Mouse (Mus musculus) E14TG2a.4 (cell line): ENCODE results near the gene Lsm12.

Experiments used
- H3K27me3 ChIP-seq: 2 replicates; pipeline ENCODE4 v1.6.1; 2014; ENCODE audit warnings: low read length, control low read depth; ENCODE audit not compliant: insufficient read depth
- H3K36me3 ChIP-seq: 2 replicates; pipeline ENCODE4 v1.6.1; 2014; ENCODE audit warnings: low read length, control low read depth; ENCODE audit not compliant: insufficient read depth
- H3K4me1 ChIP-seq: replicated peaks from 2 replicates; pipeline ENCODE4 v1.6.1; 2014; ENCODE audit warnings: low read depth, low read length, control low read depth
- H3K4me3 ChIP-seq: replicated peaks from 2 replicates; pipeline ENCODE4 v1.5.1; 2014; ENCODE audit warnings: mild to moderate bottlenecking, low read length
- H3K9me3 ChIP-seq: 2 replicates; pipeline ENCODE4 v1.6.1; 2014; ENCODE audit warnings: low read length, control low read depth
- CTCF ChIP-seq: conservative IDR thresholded peaks from 2 replicates; pipeline ENCODE4 v1.5.1; 2014; ENCODE audit warnings: low read length
- NANOG ChIP-seq: IDR thresholded peaks from 2 replicates; pipeline ENCODE4 v1.6.1; 2014; ENCODE audit warnings: borderline replicate concordance, low read length, mixed read lengths
- POU5F1 ChIP-seq: IDR thresholded peaks from 2 replicates; pipeline ENCODE4 v1.6.1; 2014; ENCODE audit warnings: low read length, borderline replicate concordance

Lsm12 gene

DNA sequence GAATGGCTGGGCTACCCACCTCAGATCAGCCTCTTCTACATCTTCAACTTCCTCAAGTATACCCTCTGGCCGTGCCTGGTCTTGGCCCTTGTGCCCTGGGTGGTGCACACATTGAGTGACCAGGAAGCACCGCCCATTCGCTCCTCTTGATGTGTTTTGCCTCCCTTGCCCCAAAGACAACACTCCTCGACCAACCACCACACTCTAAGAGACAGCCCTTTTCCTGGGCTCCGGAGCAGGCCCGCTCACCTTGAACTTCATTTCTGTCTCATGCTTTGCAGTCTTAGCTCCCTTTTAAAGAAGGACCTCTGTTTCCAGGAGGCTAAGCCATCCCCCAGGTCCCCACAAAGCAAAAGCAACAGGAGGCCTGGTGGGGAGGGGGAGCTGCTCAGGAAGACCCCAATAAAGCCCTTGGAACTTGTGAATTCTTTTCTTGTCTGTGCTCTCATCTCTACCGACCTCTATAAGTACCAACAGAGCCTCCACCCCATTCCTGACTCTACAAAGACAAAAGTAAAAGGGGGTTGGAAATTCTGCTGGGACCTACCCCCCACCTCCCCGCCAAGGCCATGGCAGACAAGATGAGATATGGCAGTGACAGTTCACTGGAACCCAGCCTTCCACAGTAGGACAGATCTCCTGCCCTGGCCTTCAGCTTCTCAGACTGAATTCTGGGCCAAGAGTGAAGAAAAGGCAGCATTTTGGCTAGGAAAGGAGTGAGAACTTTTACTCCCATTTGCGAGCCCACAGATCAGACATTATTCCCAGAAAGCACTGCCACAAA is 8.8 kb upstream of the Lsm12 start:
- TF ChIP-seq NANOG (no peak), POU5F1 (no peak), CTCF (no peak)
- Histone ChIP-seq H3K4me1 (peaks cover 37% of the 10 kb centered on the region), H3K9me3 (no peaks in the 10 kb centered on the region), H3K27me3 (peaks cover 10% of the 10 kb centered on the region; the same call in 1 of the 2 replicates), H3K36me3 (peaks cover 71% of the 10 kb centered on the region), H3K4me3 (no peak overlapping the region)

GRCm38 (mm10) chr11:102190848-102191247 is 5.8 kb upstream of the Lsm12 start:
- Histone ChIP-seq H3K27me3 (peaks cover 10% of the 10 kb centered on the region; the same call in 1 of the 2 replicates), H3K36me3 (peaks cover 41% of the 10 kb centered on the region), H3K4me3 (no peak overlapping the region), H3K9me3 (no peaks in the 10 kb centered on the region), H3K4me1 (peaks cover 40% of the 10 kb centered on the region)
- TF ChIP-seq POU5F1: no peak

DNA sequence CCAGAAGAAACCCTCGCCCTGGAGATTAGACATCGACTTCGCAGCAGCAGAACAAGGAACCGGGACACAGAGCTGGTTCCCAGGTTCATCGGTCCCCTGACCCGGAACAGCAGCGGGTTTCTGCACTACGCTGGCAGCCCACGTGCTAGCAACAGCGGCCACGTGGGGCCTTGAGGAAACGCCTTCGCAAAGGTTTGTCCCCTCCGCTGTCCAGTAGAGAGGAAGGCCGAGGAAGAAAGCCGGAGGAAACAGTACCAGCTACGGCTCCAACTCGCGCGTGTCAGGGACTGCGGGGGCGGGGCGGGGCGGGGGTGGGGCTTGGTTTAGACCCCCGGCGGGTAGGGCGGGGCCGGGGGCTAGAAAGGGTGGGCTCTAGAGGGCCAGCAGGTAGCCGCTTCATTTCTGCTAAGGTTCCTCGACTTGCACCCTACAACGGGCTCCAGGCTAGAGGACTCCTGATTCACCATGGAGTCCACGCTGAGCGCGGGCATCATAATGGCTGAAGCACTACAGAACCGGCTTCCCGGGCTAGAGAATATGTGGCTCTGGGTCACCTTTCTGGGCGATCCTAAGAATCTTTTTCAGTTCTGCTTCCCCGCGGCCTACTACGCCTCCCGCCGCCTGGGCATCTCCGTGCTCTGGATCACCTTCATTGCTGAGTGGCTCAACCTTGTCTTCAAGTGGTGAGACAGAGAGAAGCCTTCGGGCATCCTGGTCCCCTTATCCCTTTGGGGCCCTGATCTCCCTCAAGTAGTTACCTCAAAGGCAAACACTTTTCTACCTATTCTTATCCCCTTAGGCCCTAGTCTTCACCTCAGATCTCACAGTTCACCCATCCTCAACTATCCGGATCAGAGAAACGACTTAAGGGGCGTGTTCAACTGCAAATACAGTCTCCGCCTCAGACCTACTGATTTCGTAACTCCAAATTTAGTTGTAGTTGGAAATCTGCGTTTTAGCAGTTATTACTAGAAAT is 4.7 kb upstream of the Lsm12 start, which contains the start of gene G6pc3:
Gene G6pc3 (plus strand): TSS at position 160 of the 976 bp plus-strand sequence.
- peak within 1 kb of the TSS; percentile 76 for H3K4me3 ChIP-seq
- no peak for TF ChIP-seq NANOG
- no peak for TF ChIP-seq CTCF
- no peak for TF ChIP-seq POU5F1
- H3K9me3 ChIP-seq: no peaks in the 10 kb centered on the region
- H3K36me3 ChIP-seq: peaks cover 30% of the 10 kb centered on the region
- H3K27me3 ChIP-seq: peaks cover 10% of the 10 kb centered on the region; the same call in 1 of the 2 replicates
- H3K4me1 ChIP-seq: peaks cover 43% of the 10 kb centered on the region

GRCm38 (mm10) chr11:102188980-102189379 is 3.9 kb upstream of the Lsm12 start:
- Histone ChIP-seq H3K4me3 (peak overlapping the region; percentile 76), H3K27me3 (peaks cover 10% of the 10 kb centered on the region; the same call in 1 of the 2 replicates), H3K4me1 (peaks cover 47% of the 10 kb centered on the region), H3K36me3 (peaks cover 22% of the 10 kb centered on the region), H3K9me3 (no peaks in the 10 kb centered on the region)
- TF ChIP-seq NANOG (no peak), CTCF (no peak), POU5F1 (no peak)

GRCm38 (mm10) chr11:102186235-102186634 is 1.1 kb upstream of the Lsm12 start:
- TF ChIP-seq CTCF (no peak), NANOG (no peak), POU5F1 (no peak)
- H3K4me3 ChIP-seq: no peak overlapping the region
- no peaks in the 10 kb centered on the region for H3K9me3 ChIP-seq
- H3K36me3 ChIP-seq: peaks cover 21% of the 10 kb centered on the region
- peaks cover 8% of the 10 kb centered on the region; the same call in 1 of the 2 replicates for H3K27me3 ChIP-seq
- H3K4me1 ChIP-seq: peaks cover 49% of the 10 kb centered on the region

- Histone ChIP-seq H3K27me3 (peaks cover 7% of the 10 kb centered on the region; the same call in 1 of the 2 replicates), H3K4me1 (peaks cover 44% of the 10 kb centered on the region), H3K36me3 (peaks cover 26% of the 10 kb centered on the region), H3K4me3 (peak overlapping the region; percentile 95), H3K9me3 (no peaks in the 10 kb centered on the region)
- TF ChIP-seq POU5F1: no peak
- TF ChIP-seq NANOG: no peak
- TF ChIP-seq CTCF: no peak
These were observed 581 bp upstream of the Lsm12 start for GRCm38 (mm10) chr11:102185677-102186076.

DNA sequence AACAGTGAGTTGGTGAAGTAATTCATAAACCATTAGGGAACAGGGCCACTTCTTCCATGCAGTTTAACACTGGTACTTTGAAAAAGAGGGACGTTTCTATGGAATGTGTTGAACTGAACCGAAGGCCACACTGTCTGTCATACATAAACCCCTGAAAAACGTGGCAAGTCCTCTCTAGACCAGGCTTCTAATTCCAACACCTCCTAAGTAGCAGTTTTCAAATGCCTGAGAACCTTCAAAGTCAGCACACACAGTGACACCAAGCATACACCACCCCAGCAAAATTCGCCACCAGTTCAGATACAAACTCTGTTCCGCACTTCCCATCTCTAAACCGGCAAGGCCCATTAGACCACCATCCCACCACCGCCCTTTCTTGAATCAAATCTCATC is 847 bp downstream of the Lsm12 start:
- H3K4me3 ChIP-seq: peak overlapping the region; percentile 95
- H3K4me1 ChIP-seq: peaks cover 32% of the 10 kb centered on the region
- H3K9me3 ChIP-seq: no peaks in the 10 kb centered on the region
- H3K27me3 ChIP-seq: no peaks in the 10 kb centered on the region
- peaks cover 40% of the 10 kb centered on the region for H3K36me3 ChIP-seq
- no peak for TF ChIP-seq POU5F1
- TF ChIP-seq NANOG: no peak
- TF ChIP-seq CTCF: no peak

- Histone ChIP-seq H3K27me3 (no peaks in the 10 kb centered on the region), H3K4me1 (peaks cover 12% of the 10 kb centered on the region), H3K36me3 (peaks cover 77% of the 10 kb centered on the region), H3K4me3 (no peak overlapping the region), H3K9me3 (no peaks in the 10 kb centered on the region)
- TF ChIP-seq POU5F1 (no peak), CTCF (no peak), NANOG (no peak)
These were observed 5.3 kb downstream of the Lsm12 start for GRCm38 (mm10) chr11:102179836-102180235.
